Mouse (Mus musculus) adrenal gland, adult 8-10 months (tissue): Measurements from ENCODE around the gene Gm45623. TPM values are rescaled to one million over a fixed set of nuclear protein-coding genes. Genes with fewer than 3 reads are reported as not detected.

Experiments used
- DNase-seq: peaks from one replicate; pipeline ENCODE4 v3.0.0; 2022
- total RNA-seq, 4 experiments: library from RNA; stranded (reverse); gene quantifications; 2 replicates each; pipeline ENCODE4 v1.2.4; 2022

Gene Gm45623
- total RNA-seq: not detected

DNA sequence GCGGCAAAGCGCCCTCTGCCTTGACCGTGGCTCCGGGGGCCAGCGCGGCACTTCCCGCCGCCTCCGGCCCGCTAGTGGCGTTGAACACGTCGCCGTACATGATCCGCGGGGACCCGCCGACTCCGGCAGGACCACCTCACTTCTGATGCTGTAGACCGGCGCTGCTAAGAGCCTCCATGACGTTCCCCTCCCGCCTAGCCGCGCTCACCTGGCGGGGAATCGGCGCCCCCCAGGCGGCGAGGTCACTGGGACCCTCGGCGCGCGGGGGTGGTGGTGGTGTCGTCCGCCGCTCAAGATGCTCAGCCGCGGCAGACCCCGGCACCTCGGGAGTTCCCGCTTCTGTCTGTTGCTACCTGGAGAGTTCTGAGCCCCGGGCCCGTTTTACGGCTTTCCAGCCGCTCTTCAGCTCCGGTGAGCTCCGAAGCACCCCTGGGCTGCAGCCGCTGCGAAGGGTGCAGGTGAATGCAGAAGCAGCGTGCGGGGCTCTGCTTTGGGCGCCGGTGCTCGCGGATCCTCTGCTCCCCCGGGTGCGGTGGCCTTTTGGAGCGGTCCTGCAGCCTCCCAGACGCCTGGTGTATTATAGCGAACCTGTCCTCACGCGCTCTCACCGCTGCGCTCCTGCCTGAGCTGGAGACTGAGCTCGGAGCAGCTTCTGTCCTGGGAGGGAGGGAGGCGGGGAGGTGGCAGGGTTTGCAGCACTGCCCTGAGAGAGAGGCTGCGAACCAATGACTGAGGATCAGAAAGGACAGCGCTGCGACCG lies at the start of gene Gm45623:
TSS of gene Gm45623 (minus strand) at position 636 of the 760 bp plus-strand sequence.
- no peak for DNase-seq

DNA sequence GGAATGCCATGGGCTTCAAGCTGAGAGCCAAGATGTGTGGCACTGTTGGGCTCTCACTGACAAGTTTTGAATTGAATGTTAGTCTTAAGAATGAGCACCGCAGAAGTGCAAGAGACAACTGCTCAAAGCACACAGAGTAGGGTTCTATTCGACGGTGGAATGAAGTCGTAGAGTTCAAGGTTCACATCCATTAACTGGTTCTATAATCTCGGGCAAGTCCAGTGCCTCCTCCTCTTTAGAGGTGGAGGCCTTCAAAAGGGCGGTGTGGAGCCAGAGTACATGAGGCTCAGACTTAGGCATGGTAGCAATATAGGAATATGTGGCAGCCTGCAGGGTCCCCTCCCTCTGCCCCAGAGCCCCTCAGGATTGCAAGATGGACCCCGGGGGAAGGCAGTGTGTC lies 43.8 kb upstream of the Gm45623 start:
- no peak for DNase-seq

DNA sequence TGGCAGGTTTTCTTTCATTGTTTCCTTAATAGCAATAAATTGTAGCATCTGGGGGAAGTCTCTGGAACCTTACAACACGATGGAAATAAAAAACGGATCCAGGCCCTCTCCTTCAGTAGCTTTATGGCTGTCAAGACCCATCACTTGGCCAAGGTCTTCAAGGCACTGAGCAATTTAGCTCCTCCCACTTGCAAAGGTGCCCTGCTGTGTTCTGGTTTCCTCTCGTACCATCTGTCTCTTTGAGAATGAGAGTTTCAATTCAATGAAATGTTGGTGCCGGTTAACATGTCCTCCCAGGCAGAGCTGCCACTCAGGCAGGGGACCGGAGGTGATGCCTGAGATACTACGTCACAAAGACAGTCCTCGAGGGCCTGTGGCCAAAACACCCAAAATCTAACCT lies 41.9 kb upstream of the Gm45623 start:
- no peak for DNase-seq

DNA sequence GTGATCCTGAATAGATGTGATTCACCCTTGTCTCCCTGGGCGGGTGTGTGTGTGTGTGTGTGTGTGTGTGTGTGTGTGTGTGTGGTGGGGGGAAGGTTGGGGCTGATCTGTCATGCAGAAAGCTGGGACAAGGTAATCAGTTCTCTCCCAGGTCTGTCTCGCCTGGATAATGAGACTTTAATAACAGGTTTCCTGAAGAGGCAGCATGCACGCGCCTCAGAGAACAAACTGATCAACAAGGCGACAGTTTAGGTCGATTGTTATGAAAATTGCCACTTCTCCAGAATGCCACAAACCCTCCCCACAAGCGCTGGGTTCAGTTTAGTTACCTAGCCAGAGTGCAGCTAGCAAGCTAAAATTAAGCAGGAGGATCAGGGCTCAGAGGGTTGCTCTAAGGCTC lies 40.8 kb upstream of the Gm45623 start:
- DNase-seq: no peak

DNA sequence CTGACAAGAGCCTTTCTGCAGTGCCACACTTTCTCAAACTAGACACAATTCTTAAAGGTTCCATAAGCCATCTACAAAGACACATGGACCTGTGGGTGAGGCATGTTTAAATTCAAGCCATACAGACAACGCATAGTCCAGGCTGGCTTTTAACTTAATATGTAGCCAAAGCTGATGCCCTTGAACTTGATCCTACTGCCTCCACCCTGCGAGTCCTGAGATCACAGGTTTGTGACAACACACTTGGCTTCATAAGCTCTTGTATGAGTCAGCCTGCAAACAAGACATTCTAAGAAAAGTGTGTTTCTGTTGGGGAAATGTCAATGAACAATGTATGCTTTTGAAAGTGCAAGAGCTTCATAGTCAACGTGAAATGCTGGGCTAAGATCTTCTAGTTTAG lies 39.2 kb upstream of the Gm45623 start:
- no peak for DNase-seq

DNA sequence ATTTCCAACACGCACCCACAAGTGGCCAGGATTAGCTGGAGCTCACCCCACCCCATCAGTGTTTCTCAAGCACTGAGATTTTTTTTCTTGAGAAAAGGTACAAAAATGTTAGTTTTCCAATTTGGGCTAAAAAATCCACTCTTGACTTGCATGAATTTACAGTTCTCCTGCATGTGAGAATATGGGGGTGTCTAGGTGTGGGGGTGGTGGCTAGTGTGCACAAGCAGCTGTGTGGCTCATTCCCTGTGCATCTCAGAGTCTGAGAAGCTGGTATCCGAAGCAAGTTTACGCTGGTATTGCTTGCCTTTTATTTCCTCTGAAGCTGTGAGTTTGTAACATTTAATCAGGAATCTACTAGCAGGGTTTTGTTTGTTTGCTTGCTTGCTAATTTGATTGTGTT lies 37.1 kb upstream of the Gm45623 start:
- no peak for DNase-seq

DNA sequence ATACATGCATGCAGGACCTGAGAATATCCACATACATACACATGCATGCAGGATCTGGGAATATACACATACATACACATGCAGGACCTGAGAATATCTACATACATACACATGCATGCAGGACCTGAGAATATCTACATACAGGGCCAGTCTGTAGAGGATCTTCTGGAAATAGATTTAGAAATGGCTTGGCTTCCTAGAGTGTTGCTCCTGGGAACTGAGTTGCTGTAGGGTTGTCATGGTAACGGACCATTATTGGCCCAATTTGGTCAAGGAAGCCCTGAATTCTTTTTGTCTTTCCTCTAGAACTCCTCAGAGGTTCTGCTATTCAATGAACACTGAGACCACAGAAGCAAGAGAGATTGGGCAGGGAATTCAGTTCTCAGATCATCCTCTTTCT lies 29.0 kb upstream of the Gm45623 start:
- no peak for DNase-seq

DNA sequence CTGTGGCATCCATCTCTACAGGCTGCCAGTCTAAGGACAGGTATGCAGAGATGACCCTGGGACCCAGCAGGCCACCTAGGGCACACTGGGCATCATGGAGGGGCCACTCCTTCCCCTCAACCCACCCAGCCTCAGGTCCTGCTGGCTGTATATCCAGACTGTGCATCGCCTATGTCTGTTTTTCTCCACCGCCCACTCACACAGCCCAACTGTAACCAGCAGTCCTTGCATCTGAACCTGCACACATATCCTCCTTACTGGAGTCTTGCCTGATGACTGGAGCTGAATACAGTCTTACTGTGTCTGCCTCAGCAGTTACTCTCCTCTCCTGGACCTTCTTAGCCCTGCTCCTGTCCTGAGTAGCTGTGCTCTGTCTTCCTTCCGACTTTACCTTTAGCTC lies 28.1 kb upstream of the Gm45623 start:
- DNase-seq: no peak

DNA sequence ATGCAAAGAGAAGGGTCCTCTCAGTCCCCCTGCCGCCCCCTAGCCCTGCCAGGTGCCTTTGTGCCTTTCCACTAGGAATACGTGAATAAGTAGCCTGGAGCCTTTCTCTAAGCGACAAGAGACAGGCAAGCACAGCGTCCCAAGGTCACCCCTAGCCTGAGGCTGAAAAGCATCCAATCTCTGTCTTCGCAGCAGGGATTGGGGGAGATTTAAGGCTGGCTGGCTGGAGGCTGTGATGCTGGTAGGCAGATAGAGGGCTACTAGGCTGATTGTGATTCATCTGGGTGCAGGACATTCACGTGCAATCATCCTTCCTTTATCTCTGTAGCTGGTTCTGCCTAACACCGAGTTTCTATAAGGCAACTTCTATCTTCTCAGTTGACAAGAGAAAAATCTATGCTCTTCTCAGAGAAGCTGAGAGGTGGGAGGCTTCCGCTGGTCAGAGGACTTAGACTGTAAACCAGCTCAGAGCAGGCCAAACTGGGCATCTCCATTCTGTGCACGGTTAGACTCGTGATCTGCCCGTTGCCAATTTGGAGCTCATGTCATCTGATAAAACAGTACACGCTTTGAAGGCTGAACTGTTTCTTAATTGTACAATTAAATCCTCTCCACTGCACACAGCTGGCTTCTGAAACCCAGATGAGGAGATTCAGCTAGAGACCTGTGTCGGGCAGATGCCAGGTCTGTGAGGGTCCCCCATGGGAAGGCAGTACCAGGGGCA lies 27.3 kb upstream of the Gm45623 start:
- no peak for DNase-seq

DNA sequence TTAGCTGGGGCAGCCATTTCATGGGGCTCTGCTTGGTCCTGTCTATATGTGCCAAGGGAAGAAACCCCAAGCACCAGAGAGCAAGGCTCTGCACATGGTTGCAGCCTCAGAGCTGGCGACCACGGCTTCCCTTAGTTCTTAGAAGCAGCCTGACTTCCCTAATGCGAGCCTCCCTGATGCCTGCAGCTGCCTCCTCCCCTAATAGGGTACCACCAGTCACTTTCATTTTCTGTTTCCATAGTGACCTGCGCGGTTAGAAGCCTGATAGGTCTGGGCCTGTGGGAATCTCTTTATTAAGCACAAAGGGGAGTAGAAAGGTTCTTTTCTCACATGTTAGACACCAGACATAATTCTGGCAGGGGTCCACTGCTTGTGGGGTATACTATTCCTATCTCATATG lies 20.7 kb upstream of the Gm45623 start:
- DNase-seq: no peak

DNA sequence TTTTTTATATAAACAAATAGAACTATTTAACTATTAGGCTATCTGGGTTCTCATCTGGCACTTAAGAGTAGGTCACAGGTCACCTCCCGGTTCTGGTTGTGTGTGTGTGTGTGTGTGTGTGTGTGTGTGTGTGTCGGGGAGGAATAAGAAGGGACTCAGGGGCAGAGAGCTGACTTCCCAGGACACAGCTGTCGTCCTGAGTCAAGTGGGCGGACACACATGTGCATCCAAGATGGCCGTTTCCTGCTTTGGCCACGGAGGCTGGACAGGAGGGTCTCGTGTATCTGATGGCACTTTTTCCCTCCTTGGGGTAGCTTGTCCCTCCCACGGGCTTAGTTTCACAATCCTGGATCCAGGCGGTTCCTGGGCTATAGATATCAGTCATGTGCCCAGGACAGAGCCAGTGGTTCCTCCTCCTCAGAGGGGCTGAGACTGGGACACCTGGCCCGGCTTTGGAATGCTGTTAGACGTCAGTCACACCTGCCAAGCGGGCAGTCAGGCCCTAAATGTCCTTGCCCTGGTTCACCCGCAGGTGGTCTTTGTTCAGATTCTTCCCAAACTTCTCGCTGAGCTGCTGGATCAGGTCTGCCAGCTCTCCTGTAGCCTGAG lies 19.7 kb upstream of the Gm45623 start:
- DNase-seq: no peak

DNA sequence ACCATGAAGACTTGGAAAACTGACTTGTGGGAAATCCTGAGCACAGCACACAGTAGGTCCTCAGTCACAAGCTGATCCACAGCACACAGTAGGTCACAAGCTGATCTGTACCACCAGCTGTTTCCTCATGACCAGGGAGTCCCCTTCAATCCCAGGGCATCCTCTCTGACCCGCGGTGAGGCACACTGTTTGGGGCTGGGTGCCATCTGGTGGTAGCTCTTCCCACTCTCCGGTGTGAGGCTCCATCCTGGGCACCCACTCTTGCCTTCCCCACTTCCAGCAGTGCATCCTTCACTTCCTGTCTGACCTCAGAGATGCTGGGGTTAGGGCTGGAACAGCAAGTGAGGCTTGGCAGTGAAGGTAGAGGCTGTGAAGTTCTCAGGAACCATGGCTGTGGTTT lies 19.0 kb upstream of the Gm45623 start:
- no peak for DNase-seq

DNA sequence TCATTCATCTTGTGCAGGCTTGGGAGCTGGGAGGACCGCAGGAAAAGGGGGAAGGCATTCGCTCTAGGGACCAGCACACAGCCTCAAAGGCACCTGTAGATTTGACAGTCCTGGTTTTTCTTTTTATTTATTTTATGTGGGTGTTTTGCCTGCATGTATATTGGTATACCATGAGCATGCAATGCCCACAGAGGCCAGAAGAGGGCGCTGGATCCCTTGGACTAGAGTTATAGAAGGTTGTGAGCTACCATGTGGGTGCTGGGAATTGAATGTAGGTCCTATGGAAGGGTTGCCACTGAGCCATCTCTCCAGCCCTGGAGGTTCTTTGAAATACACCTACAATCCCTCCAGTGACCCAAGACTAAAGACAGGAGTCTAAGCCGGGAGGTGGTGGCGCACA lies 17.2 kb upstream of the Gm45623 start:
- no peak for DNase-seq

DNA sequence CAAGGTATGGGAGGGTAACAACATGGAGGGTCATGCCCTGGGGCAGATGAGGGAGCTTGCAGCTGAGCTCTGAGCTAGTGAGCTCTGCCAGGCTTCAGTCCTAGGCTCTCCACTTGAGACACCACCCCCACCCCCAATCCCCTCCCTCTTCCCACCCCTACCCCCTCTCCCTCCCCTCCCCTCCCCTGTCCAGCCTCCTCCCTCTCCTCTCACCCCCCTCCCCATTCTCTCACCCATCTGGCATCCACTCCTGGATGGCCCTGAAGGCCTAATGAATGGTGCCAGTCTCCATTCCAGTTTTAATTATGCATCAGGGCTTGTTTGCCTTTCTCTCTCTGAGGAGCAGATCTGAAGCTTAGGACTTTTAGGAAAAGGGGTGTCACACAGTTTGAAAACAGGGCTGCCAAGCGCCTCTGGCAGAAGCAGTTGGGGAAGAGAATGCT lies 16.5 kb upstream of the Gm45623 start:
- DNase-seq: no peak

DNA sequence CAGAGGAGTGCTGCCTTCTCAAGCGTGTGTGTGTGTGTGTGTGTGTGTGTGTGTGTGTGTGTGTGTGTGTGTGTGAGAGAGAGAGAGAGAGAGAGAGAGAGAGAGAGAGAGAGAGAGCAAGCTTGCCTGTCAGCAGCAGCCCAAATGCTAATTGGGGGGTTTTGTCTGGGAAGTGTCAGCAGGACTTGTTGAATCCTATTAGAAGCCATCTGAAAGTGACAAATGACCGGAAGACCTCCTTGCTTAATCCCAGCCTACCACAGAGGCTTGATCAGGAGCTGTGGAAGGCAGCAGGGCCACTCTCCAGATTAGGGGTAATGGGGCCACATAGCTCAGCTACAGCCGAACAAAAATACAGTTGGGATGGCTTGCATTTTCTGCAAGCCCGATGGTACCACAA lies 15.8 kb upstream of the Gm45623 start:
- no peak for DNase-seq

DNA sequence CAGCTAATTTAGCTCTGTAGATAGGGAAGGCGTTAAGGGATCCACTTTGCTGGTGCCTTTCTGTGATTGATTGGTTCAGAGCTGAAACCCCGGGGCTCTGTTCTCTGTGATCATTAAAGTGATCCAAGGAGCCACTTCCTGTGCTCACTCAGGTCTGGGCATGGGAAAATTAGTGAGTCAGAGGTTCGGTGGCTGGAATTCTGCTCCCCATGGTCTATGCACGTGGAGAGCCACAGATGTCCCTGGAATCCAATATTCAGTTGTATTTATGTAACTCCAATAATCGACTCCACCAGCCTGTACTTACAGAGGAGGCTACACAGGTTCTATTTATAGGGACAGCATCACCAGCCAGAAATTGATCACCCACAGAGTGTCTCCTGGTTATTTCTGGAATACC lies 12.6 kb upstream of the Gm45623 start:
- DNase-seq: no peak

DNA sequence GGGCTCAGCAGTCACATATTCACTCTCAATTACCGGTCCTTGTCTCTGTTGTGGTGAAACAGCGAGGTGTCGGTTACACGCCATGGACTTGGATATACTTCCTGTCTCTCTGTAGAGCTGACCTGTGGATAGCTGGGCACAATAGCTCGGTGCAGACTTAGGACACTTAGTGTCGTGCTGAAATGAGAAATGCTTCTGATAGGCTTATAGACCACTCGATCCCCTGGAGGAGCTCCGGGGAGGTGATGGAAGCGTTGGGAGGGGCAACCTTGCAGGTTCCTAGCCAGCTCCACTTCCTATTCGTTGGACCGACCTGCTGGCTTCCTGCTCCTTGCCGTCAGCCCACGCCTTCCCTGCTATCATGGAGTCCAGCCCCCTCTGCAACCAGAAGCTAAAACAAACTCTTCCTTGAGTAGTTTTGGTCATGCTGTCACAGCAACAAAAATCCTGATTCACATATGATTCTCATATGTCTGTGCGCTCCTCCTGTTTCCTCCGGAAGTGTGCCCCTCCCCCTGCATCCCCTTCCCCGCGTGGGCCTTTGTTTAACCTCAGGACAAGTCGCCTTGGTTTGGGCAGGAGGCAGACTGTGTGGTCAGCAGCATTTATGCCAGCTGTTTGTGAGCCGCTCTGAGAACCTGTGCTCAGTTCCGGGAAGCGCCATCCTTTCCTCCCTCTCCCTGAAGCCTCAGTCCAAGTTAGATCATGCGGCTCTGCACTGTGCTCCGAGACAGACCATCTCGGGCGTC lies 11.8 kb upstream of the Gm45623 start:
- no peak for DNase-seq

DNA sequence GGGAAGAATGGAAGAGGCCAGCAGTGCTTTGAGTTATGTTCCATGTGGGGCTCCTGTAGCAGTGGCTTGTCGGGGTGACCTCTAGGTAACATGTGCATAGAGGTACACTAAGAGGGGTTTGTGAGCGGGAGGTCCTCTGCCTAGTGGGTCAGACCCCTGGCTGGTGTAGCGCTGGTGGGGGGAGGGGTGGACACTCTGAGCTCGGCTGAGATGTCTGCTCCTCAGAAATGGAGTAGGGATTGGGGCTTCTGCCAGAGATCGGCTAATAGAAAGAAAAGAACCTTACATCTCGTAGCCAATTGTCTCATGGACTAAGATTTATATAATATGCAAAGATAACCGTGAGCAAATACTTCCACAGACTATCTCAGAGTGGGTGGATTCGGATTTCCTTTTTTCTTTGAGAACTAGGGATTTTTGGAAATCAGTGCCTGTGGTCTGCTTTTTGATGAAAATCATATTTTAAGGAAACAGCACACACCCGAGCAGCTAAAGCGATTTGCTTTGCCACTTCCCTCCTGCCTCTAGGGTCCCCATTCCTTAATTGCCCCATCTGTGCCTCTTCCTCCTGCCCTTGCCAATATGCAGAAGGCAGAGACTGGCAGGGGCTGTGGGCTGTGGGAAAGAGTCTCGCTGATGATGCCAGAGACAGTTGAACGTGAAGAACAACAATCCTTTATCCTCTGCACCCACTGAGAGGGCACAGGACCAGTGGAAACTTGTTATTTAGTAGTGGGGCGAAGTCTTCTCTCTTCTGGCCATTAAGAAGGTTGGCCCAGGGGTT lies 9.0 kb upstream of the Gm45623 start:
- no peak for DNase-seq

DNA sequence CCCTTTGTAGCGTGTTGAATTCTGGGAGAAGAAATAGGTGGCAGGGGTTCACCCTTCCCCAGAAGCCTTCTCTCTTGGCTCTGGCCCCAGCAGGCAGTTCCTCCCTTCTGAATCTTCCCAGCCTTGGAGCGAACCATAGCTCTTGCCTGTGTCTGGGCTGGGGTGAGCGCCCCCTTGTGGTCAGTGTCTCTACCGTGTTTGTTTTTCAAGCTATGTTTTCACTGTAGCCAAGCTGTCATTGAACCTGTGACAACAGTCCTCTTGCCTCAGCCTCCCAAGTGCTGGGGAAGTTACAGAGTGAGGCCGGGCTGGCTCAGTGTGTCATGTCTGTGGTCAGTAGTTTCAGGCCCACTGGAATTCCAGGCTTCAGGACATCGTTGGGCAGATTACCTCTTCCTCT lies 4.9 kb upstream of the Gm45623 start:
- peak; percentile 55 for DNase-seq

DNA sequence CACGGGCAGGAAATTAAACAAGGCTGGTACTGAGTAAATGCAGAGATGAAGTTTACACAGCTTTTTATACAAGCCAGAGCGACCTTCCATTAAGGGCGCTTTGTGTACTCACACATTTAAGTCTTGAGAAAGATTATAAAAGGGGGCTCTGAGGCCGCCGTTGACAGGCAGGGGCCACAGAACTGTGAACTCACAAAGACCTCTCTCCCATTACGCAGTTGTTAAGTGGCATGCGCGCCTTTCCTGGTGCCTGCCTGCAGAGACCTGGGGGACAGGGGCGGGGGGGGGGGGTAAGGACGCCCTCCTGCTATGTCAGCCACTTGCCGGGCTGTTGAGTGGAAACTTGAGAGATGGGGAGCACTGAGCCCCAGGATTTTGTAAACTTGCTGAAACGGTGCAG lies 3.6 kb upstream of the Gm45623 start:
- no peak for DNase-seq

DNA sequence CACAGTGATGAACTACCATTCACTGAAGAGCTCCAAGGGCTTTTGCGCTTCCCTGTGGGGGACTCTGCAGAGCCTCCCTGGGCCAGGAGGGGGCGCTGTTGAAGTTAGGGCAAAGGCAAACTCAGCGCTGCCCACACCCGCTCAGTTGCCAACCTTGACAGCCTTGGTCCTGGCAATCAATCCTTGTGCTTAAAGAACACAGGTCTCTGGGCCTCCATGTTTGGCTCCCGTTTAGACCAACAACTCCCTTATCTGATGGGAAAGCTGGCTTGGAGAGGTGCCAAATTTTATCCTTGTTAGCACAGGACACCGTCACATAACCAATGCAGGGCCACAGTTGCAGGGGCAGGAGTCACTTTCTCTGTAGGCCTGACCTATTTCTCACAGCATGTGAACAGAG lies 2.2 kb upstream of the Gm45623 start:
- DNase-seq: no peak

DNA sequence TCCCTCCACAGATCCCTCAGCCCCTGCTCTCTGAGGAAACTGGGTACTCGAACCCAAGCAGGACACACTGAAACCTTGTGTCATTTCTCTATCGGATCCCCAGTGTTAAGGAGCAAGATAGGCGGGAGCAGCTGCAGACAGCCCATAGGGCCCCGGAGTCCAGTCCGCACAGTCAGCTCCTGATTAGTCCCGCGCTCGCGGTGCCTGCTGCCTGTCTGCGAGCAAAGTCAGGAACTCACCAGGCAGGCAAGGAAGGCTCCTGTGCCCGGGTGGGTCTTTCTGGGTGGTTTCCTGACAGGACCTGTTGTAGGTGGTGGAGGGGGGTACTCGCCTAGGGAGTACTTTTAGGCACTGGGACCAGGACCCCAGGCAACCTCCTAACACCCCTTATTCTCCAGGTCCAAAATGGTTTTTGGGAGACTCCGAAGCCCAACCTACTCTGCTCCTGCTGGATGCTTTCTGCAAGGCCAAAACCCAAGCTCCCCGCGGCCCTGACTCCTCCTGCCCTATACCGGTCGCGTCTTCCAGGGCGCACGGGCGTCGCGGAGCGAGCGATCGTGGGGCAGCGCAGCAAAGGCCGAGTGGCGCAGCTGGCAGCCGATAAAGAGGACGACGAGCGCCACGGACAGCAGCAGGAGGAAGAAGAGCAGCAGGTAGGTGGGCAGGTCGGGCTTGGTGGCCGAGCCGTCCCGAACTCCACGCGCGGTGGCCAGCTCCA lies 994 bp downstream of the Gm45623 start:
- no peak for DNase-seq
